Mouse (Mus musculus) testis, postnatal 10 days (tissue): ENCODE results near the gene Dusp7.

Experiments used
- DNase-seq: peaks from one replicate; pipeline ENCODE4 v3.0.0; 2021; ENCODE audit warnings: low spot score

Dusp7 gene

GRCm38 (mm10) chr9:106386181-106386864 lies 17.9 kb downstream of the Dusp7 start:
- no peak for DNase-seq

GRCm38 (mm10) chr9:106392828-106393527 lies 24.5 kb downstream of the Dusp7 start:
- no peak for DNase-seq

- no peak for DNase-seq
These were observed 25.1 kb downstream of the Dusp7 start for GRCm38 (mm10) chr9:106393548-106393947.

GRCm38 (mm10) chr9:106394649-106395602 lies 26.5 kb downstream of the Dusp7 start:
- DNase-seq, result no peak

- no peak for DNase-seq
These were observed 29.3 kb downstream of the Dusp7 start for GRCm38 (mm10) chr9:106397733-106398132.

GRCm38 (mm10) chr9:106398667-106399311 lies 30.4 kb downstream of the Dusp7 start:
- no peak for DNase-seq

GRCm38 (mm10) chr9:106399808-106400207 lies 31.4 kb downstream of the Dusp7 start:
- DNase-seq, result no peak

- DNase-seq, result no peak
These were observed 33.7 kb downstream of the Dusp7 start for GRCm38 (mm10) chr9:106402149-106402548.

DNA sequence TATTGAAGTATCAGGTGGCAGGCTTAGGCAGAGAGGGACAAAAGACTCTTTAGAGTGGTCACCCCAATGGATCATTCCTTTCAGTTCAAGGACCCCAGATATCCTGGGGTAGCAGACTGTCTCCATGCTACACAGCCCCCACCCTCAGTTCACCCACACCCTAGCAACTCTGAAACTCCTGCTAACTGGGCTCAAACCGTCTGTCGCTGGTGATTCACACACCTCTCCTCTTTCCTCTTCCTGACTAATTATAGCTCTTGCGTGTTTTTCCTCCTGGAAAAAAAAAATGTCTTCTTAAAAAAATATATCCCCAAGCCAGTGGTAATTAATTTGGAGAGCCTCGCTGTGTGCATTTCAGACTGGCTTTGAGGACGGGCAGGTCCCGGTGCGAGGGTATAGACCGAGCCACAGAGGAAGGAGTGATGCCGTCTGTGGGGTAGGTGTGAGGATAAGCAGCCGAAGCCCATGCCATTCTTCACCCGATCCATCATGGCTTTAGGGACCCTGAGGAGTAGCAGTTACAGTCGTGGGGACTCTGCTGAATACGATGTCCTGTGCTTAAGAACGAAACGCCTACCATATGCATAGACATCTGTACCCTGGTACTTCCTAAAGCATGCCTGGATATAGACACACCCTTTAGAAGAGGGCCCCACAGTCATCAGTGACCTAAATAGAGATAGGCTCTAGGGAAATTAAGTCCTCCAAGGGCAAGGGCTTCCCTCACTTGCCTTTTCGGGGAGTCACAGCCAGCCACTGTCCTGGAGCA lies 34.4 kb downstream of the Dusp7 start:
- DNase-seq, result no peak

- DNase-seq, result no peak
These were observed 36.8 kb downstream of the Dusp7 start for GRCm38 (mm10) chr9:106405275-106405674.

DNA sequence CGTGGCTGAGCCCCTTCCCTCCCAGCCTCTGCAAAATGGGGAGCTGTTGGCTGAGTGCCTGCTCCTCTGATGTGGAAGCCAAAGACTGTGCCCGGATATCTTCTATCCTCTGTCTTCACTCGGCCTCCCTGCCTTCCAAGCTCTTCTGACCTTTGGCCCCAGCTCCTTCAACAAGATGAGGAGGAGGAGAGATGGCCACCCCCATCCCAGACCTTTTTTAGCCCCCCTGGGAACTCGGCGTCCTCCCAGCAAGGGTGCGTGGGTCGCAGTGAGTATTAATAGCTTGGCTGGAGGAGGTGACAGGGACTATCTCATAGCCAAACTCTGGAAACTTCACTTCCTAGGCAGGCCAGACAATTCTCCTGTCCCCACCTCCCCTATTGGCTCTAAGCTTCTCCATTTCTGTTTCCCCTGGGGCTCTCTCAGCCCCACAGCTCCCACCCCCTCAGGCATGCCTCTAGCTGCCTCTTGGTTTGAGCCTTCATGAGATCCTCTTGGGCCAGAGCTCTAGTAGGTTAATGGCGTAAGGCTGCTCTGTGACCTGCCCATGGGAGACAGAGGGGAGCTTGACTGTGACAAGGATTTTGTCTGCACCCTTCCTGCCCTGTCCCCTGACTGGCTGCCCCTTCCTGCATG lies 38.1 kb downstream of the Dusp7 start:
- no peak for DNase-seq

DNA sequence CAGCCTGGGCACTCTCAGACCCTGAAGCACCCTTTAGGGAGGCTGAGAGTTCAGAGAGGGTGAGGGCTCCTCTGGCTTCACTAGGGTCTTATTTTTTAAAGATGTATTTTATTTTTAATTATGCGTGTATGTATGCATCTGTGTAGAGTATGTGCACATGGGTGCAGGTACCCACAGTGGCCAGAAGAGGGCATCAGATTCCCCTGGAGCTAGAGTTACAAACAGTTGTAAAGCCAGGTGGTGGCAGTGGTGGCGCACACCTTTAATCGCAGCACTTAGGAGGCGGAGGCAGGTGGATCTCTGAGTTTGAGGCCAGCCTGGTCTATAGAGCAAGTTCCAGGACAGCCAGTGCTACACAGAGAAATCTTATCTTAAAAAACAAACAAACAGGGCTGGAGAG lies 40.7 kb downstream of the Dusp7 start:
- no peak for DNase-seq

DNA sequence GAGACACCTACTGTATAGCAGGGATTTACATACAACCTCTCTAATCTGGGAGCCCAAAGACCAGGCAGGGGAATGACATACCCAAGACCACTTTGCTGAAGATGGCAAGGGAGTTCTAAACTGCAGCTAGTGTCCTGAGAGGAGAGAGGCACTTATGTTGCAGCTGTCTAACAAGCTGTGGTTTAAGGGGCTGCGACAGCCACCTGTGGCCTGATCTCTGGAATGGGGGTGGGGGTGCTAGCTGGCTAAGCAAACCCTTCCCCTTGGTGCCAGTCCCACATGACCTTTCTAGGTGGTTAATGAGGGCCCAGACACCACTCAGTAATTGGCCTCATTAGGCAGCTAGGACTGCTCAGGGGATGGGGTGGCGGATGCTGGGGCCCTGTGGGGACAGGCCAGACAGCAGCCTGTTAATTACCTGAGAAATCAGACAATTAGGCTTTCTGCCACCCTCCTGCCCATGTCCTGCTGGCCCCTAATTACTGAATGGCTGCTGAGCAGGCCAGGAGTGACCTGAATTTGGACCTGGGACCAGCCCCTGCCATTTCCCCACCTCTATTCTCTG lies 41.7 kb downstream of the Dusp7 start:
- no peak for DNase-seq

DNA sequence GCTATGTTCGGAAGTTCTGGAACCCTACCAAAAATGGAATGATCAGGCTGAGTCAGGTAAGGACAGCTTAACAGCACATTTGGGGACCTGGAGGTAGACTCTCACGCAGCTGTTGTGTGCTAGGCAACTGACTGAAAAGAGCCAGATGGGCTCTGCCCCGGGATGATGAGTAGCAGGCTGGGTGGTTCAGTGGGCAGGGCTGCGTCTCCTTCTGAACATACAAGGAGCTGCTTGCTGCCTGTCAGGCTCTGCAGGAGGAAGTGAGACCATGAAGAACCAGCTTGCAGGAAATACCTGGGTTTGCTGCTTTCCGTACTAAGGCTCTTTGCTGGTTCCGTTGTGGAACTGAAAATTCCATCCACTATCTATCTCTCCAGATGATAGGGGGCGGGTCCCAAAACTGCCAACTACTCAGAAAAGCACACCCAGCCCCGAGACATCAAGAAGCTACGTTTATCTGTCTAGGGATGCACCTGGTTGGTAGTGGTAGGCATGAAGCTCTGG lies 42.7 kb downstream of the Dusp7 start:
- no peak for DNase-seq

DNA sequence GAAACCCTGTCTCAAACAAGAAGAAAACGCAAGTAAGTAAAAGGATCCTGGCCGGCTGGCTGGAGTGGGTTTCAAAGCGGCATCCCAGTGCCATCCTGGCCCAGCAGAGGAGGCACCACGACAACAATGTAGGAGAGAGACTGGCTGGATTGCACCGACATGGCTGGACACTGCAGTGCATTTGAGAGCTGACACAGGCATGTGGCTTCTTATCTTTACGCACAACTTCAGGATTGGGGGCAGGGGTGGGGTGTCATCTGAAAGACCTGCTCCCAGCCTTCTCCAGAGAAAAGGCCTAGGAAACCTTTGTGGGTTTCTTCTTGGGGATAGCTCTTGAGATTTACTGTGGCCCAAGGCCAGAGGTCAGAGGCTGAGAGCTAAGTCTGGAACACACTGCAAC lies 43.3 kb downstream of the Dusp7 start:
- DNase-seq, result no peak

- DNase-seq, result no peak
These were observed 43.8 kb downstream of the Dusp7 start for GRCm38 (mm10) chr9:106412210-106412609.

- DNase-seq, result no peak
These were observed 45.2 kb downstream of the Dusp7 start for GRCm38 (mm10) chr9:106413606-106414005.

- no peak for DNase-seq
These were observed 48.4 kb downstream of the Dusp7 start for GRCm38 (mm10) chr9:106416826-106417225.

DNA sequence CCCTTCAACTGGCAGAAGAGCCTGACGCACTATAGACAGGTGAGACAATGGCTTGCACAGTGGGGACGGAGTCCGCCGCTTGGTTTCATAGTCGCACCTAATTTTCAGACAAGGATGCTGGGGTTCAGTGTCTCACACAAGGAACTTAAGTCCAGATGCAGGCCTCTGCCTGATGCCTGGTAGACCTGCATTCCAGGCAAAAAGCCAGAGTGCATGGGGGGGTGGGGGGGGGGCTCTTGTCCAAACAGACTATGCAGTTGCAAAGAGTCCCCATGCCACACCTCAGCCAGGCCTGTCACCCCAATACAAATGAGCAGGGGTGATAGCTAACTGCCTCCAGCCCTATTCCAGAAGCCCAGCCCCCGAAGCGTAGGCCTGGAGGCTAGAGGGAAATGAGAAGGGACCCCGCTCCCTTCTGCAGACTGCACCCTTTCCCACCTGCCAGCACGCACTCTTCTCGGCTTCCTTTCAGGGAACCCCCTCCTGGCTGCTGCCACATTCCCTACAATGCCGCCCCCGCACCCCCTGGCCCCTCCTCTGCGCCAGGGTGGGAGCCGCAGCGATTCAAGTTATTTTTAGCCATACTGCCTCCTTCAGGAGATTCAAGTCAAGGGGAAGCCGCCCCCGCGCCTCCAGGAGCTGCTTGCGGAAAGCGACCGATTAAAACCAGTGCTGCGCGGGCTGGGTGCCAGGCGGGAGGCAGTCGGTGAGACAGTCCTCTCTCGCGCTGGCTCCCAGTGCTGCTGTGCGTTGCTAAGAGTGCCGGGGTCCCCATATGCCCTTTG lies 49.6 kb downstream of the Dusp7 start:
- DNase-seq, result peak; percentile 95
